Mouse (Mus musculus) heart, adult 18-20 months (tissue): ENCODE measurements at regions not wholly inside any gene's neighbourhood (a gene's known extent, or its start where the extent isn't known, plus 50 kb on each side); places are given as distances from the start of the nearest gene placed in this dataset.
"Not testable (repeated sequence)": the region's sequence is repeated elsewhere in the genome, so short reads cannot be mapped to it uniquely, and the experiment has no call there.

Experiments used
- DNase-seq, 2 experiments: peaks; one replicate each; pipeline ENCODE4 v3.0.0; 2021 to 2022; ENCODE audit warnings: mixed read lengths in 1 of 2

- DNase-seq, result not testable (repeated sequence)
Measured at GRCm38 (mm10) chr6:3201507-3201906, 197.9 kb downstream of the Samd9l start.

GRCm38 (mm10) chr6:3201107-3201506 is 198.3 kb downstream of the Samd9l start:
- DNase-seq, result peak; percentile 5 to 25

GRCm38 (mm10) chr6:3200586-3200985 is 198.8 kb downstream of the Samd9l start:
- DNase-seq, result peak; percentile 32 to 88

- DNase-seq, result not testable (repeated sequence)
Measured at GRCm38 (mm10) chr6:3192424-3192820, 206.9 kb downstream of the Samd9l start.

- not testable (repeated sequence) for DNase-seq
Measured at GRCm38 (mm10) chr6:3191695-3192423, 207.5 kb downstream of the Samd9l start.

- DNase-seq, result peak; percentile 64 to 93
Measured at GRCm38 (mm10) chr6:3183819-3184199, 215.6 kb downstream of the Samd9l start.

- DNase-seq, result peak; percentile 80 to 85
Measured at GRCm38 (mm10) chr6:3182889-3183818, 216.2 kb downstream of the Samd9l start.

GRCm38 (mm10) chr6:3182424-3182841 is 216.9 kb downstream of the Samd9l start:
- DNase-seq, result peak in 1 of 2 experiments; percentile 7

GRCm38 (mm10) chr6:3179603-3180348 is 219.6 kb downstream of the Samd9l start:
- DNase-seq, result not testable (repeated sequence)

- not testable (repeated sequence) for DNase-seq
Measured at GRCm38 (mm10) chr6:3169479-3169878, 229.9 kb downstream of the Samd9l start.

- not testable (repeated sequence) for DNase-seq
Measured at GRCm38 (mm10) chr6:3166149-3166548, 233.2 kb downstream of the Samd9l start.

- not testable (repeated sequence) for DNase-seq
Measured at GRCm38 (mm10) chr6:3151901-3152300, 247.5 kb downstream of the Samd9l start.

- DNase-seq, result not testable (repeated sequence)
Measured at GRCm38 (mm10) chr6:3137823-3138222, 261.5 kb downstream of the Samd9l start.

GRCm38 (mm10) chr6:3133763-3134162 is 265.6 kb downstream of the Samd9l start:
- not testable (repeated sequence) for DNase-seq

- DNase-seq, result not testable (repeated sequence)
Measured at GRCm38 (mm10) chr6:3116296-3116695, 283.1 kb downstream of the Samd9l start.
